Mouse (Mus musculus) spleen, adult 2 months (tissue): ENCODE results near the gene Syngr1. TPM values are rescaled to one million over a fixed set of nuclear protein-coding genes. Genes with fewer than 3 reads are reported as not detected.

Experiments
- DNase-seq, 2 experiments: peaks; one replicate each; pipeline versions ENCODE4 v3.0.0 to v3.0.0-alpha.2; 2012 to 2021; ENCODE audit warnings: low spot score in 2 of 2, low read depth in 1 of 2
- H3K27ac ChIP-seq: fragments of 200-500 bp; 2 replicates; pipeline ENCODE4 v1.5.1; 2012; ENCODE audit warnings: low read length, inconsistent platforms; ENCODE audit not compliant: insufficient read depth
- H3K27me3 ChIP-seq: fragments of 200-500 bp; 2 replicates; pipeline ENCODE4 v1.6.1; 2012; ENCODE audit warnings: mild to moderate bottlenecking, moderate library complexity, low read length, inconsistent platforms; ENCODE audit not compliant: control insufficient read depth, insufficient read depth
- H3K36me3 ChIP-seq: fragments of 200-500 bp; 2 replicates; pipeline ENCODE4 v1.6.1; 2012; ENCODE audit warnings: mild to moderate bottlenecking, low read length, inconsistent platforms; ENCODE audit not compliant: control insufficient read depth, insufficient read depth
- H3K4me1 ChIP-seq: fragments of 200-500 bp; 2 replicates; pipeline ENCODE4 v1.6.1; 2011; ENCODE audit warnings: inconsistent platforms; ENCODE audit not compliant: control insufficient read depth, insufficient read depth, insufficient read length
- H3K4me3 ChIP-seq: fragments of 200-500 bp; 2 replicates; pipeline ENCODE4 v1.5.1; 2011; ENCODE audit warnings: mild to moderate bottlenecking, inconsistent platforms; ENCODE audit not compliant: insufficient read depth, insufficient read length; ENCODE audit errors: extremely low read depth
- CTCF ChIP-seq: fragments of 200-500 bp; IDR thresholded peaks from 2 replicates; pipeline ENCODE4 v1.5.1; 2011; ENCODE audit warnings: mild to moderate bottlenecking, inconsistent platforms; ENCODE audit not compliant: insufficient read depth, insufficient read length, insufficient replicate concordance; ENCODE audit errors: extremely low read depth
- POLR2A ChIP-seq: fragments of 200-500 bp; IDR thresholded peaks from 2 replicates; pipeline ENCODE4 v1.6.1; 2011; ENCODE audit warnings: low read depth, low read length, inconsistent platforms
- WGBS: fragments of 180-500 bp; shearing (Covaris S2); methylation state at CpG from one replicate; pipeline ENCODE4 v1.1.7; 2018; 5-methylcytosine and 5-hydroxymethylcytosine counted together
- polyA plus RNA-seq: library from polyadenylated mRNA; depleted of rRNA; stranded (reverse); fragments of >200 nt; gene quantifications from 2 replicates; pipeline ENCODE4 v1.2.3, GENCODE M21; 2012; rRNA removed

Syngr1 gene
- polyA plus RNA-seq: 9.9 and 13.5 TPM in 2 replicates

- Histone ChIP-seq H3K36me3 (no peaks in the 10 kb centered on the region), H3K4me3 (peak within 1 kb of the TSS; percentile 60), H3K27me3 (peaks cover 5% of the 10 kb centered on the region; the same call in 1 of the 2 replicates), H3K4me1 (peaks cover 3% of the 10 kb centered on the region), H3K27ac (no peak within 1 kb of the TSS)
- WGBS: 4% methylated on average over 85 of the region's 86 CpGs
- TF ChIP-seq CTCF: peak; percentile 76; the same call in 1 of the 2 replicates
- TF ChIP-seq POLR2A: no peak
- peak; percentile 40 to 58 for DNase-seq
Observed at GRCm38 (mm10) chr15:80091121-80091955, at the start of gene Syngr1, which contains the start of gene Rpl3. TSS of gene Syngr1 (plus strand) at chr15:80091334. TSS of gene Rpl3 (minus strand) at chr15:80091868.

DNA sequence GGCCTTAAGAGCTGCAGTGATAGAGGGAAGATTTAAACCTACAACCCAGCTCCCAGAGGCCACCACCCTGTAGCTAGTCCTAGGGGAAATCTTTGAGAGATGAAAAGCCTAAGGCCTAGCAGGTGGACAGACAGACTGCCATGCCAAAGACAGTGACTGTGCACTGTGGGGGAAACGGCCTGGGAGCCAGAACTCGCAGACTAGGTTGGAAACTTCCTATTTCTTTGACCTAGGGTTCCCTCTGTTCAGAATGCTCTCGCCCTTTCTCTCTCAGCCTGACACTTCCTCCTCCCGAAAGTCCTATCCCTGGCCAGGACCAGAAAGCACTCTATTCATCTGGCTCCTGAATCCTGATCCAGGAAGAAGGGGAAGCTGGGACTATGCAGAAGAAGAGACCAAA, 49.0 kb upstream of the Syngr1 start:
- H3K27ac ChIP-seq: peak overlapping the region; percentile 66
- no peak overlapping the region; the same call in 1 of the 2 replicates for H3K4me3 ChIP-seq
- no peaks in the 10 kb centered on the region for H3K27me3 ChIP-seq
- H3K36me3 ChIP-seq: no peaks in the 10 kb centered on the region
- 30% methylated on average over 4 of the region's 4 CpGs for WGBS
- TF ChIP-seq CTCF (no peak), POLR2A (no peak)
- H3K4me1 ChIP-seq: no peaks in the 10 kb centered on the region
- no peak for DNase-seq

DNA sequence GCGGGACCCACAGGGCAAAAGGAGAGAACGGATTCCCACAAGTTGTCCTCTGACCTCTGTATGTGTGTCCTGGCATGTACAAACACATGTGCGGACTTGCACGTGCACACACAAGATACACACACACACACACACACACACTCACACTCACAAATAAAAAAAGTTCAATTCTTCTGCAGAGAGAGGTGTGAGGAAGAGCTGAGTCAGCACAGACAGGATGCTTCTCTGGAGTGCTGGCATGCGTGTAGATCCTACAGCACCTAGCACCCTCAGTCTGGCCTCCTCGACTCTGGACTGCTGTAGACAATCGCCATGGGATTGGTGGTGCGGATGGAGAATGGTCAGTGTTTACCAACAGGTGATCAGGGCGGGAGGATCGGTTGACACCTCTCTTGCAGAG, 46.9 kb upstream of the Syngr1 start:
- no peaks in the 10 kb centered on the region for H3K4me1 ChIP-seq
- DNase-seq: no peak
- no peak overlapping the region for H3K4me3 ChIP-seq
- TF ChIP-seq POLR2A: no peak
- no peak for TF ChIP-seq CTCF
- H3K27ac ChIP-seq: no peak overlapping the region
- no peaks in the 10 kb centered on the region for H3K27me3 ChIP-seq
- WGBS: 81% methylated on average over 10 of the region's 10 CpGs
- no peaks in the 10 kb centered on the region for H3K36me3 ChIP-seq

- no peak overlapping the region for H3K27ac ChIP-seq
- H3K36me3 ChIP-seq: no peaks in the 10 kb centered on the region
- no peaks in the 10 kb centered on the region; the same call in 1 of the 2 replicates for H3K4me1 ChIP-seq
- TF ChIP-seq POLR2A: no peak
- TF ChIP-seq CTCF: no peak
- H3K4me3 ChIP-seq: no peak overlapping the region
- 93% methylated on average over 2 of the region's 2 CpGs for WGBS
- no peak for DNase-seq
- H3K27me3 ChIP-seq: no peaks in the 10 kb centered on the region
Observed at GRCm38 (mm10) chr15:80045749-80046148, 45.4 kb upstream of the Syngr1 start.

DNA sequence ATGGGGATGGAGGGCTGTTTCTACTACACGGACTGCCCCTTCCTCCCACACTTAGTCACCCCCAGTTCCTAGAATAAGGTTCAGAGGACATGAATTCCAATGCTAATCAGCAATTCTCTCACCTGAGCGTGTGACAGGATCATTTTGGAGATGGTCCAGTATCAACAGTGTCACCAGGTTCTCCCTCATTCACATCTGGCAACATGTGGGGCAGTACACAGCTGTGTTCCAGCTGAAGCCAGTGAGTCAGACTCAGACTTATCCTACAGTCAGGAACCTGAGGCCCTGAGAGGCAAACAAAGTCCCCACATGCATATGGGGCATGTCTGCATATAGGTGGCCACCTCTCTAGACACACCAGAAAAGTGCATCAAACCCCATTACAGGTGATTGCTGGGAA, 43.9 kb upstream of the Syngr1 start:
- H3K4me3 ChIP-seq: no peak overlapping the region
- no peak for TF ChIP-seq POLR2A
- no peaks in the 10 kb centered on the region for H3K27me3 ChIP-seq
- no peak overlapping the region for H3K27ac ChIP-seq
- no peak for DNase-seq
- H3K36me3 ChIP-seq: no peaks in the 10 kb centered on the region
- H3K4me1 ChIP-seq: no peaks in the 10 kb centered on the region; the same call in 1 of the 2 replicates
- 83% methylated on average over 2 of the region's 2 CpGs for WGBS

- DNase-seq: no peak
- Histone ChIP-seq H3K27ac (no peak overlapping the region), H3K4me1 (no peaks in the 10 kb centered on the region; the same call in 1 of the 2 replicates), H3K27me3 (no peaks in the 10 kb centered on the region), H3K4me3 (no peak overlapping the region), H3K36me3 (no peaks in the 10 kb centered on the region)
- no peak for TF ChIP-seq CTCF
- TF ChIP-seq POLR2A: no peak
- 53% methylated on average over 5 of the region's 5 CpGs for WGBS
Observed at GRCm38 (mm10) chr15:80047973-80048372, 43.2 kb upstream of the Syngr1 start.

DNA sequence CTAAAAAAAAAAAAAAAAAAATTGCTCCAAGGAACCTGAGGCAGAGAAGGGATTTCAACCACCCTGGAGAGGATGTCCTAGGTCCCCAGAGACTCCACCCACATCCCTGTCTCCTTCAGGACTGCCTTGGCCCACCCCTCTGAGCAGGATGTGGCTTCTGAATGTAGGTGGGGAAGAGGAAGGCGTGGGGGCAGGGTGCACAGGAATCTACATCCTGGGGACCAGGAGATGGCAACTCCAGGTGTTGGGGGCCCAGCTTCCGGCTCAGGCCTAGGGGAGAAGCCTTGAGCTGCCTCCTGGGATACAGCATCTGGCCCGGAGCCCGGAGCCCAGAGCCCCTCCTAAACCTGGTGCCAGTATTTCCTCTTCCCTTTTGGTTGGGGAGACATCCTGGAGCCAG, 41.0 kb upstream of the Syngr1 start:
- Histone ChIP-seq H3K27me3 (no peaks in the 10 kb centered on the region), H3K4me1 (no peaks in the 10 kb centered on the region; the same call in 1 of the 2 replicates), H3K36me3 (no peaks in the 10 kb centered on the region), H3K27ac (no peak overlapping the region), H3K4me3 (no peak overlapping the region)
- 34% methylated on average over 4 of the region's 4 CpGs for WGBS
- TF ChIP-seq CTCF (no peak), POLR2A (no peak)
- DNase-seq: no peak
